Mouse (Mus musculus) forebrain, embryonic 11.5 days (tissue): ENCODE results near the gene Hpgds. TPM values are rescaled to one million over a fixed set of nuclear protein-coding genes. Genes with fewer than 3 reads are reported as not detected.

Source experiments
- ATAC-seq: fragments of 200-750 bp; cut with Nextera tagmentation; replicated peaks from 2 replicates; pipeline ENCODE4 v1.8.0; 2017; ENCODE audit warnings: moderate TSS enrichment; ENCODE audit not compliant: low FRiP score
- DNase-seq: peaks from one replicate; pipeline ENCODE4 v3.0.0-alpha.2; 2017; ENCODE audit warnings: low spot score
- H3K27ac ChIP-seq: fragments of 300-500 bp; sonication (generic); 2 replicates; pipeline ENCODE4 v1.5.1; 2014; ENCODE audit warnings: low read depth, low read length
- H3K27me3 ChIP-seq: fragments of 300-500 bp; sonication (generic); 2 replicates; pipeline ENCODE4 v1.6.1; 2014; ENCODE audit warnings: mild to moderate bottlenecking, low read length, mixed read lengths; ENCODE audit not compliant: control insufficient read depth, insufficient read depth
- H3K36me3 ChIP-seq: fragments of 300-500 bp; sonication (generic); 2 replicates; pipeline ENCODE4 v1.6.1; 2014; ENCODE audit warnings: mild to moderate bottlenecking, low read length, moderate library complexity, mixed read lengths; ENCODE audit not compliant: control insufficient read depth, insufficient read depth
- H3K4me1 ChIP-seq: fragments of 300-500 bp; sonication (generic); replicated peaks from 2 replicates; pipeline ENCODE4 v1.6.1; 2014; ENCODE audit warnings: low read length, mixed read lengths; ENCODE audit not compliant: control insufficient read depth, insufficient read depth
- H3K4me2 ChIP-seq: fragments of 300-500 bp; sonication (generic); 2 replicates; pipeline ENCODE4 v1.6.1; 2014; ENCODE audit warnings: low read depth, mild to moderate bottlenecking, low read length, moderate library complexity, mixed read lengths; ENCODE audit not compliant: severe bottlenecking
- H3K4me3 ChIP-seq: fragments of 300-500 bp; sonication (generic); 2 replicates; pipeline ENCODE4 v1.5.1; 2014; ENCODE audit warnings: low read depth, low read length
- H3K9ac ChIP-seq: fragments of 300-500 bp; sonication (generic); 2 replicates; pipeline ENCODE4 v1.6.1; 2014; ENCODE audit warnings: low read length
- H3K9me3 ChIP-seq: fragments of 300-500 bp; sonication (generic); 2 replicates; pipeline ENCODE4 v1.6.1; 2016; ENCODE audit warnings: low read length, mixed read lengths; ENCODE audit not compliant: control insufficient read depth
- WGBS: fragments of 180-500 bp; shearing (Covaris S2); extraction: QIAGEN DNeasy Blood & Tissue Kit; methylation state at CpG from one replicate; pipeline ENCODE4 v1.1.7; 2014; 5-methylcytosine and 5-hydroxymethylcytosine counted together
- polyA plus RNA-seq: library from polyadenylated mRNA; unstranded; fragments of >200 nt; fragmentation: Nextera tagmentation; extraction: Ambion mirVana; gene quantifications from 2 replicates; pipeline ENCODE4 v1.2.1, GENCODE M21; 2014

The Hpgds gene
- 4.8 and 5.1 TPM in 2 replicates for polyA plus RNA-seq

DNA sequence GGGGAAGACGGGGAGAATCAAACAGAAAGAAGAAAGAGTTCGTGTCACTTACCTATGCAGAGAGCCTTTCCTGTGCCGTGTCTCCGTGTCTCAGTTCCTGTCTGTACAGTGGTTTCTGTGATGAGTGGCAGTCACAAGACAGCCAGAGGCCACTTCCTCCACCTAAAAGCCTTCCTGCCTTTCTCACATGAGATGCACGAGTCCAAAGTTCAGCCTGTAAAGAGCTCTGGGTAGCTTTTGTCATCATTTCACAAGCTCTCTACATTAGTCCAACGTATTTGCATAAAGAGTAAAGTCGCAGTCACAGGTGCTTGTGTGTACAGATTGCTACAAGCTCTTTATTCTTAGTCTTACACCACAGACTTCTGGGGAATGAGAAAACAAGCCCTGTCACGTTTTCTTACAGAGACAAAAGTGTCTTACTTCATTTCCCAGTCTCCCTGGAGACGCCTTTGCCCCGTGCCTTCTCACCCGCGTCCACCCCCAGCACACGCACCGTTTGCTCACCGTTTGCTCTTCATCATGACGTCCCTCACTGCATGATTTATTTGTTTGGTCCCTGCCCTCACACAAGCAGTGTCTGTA lies at the start of gene Hpgds:
Gene Hpgds, minus strand, starts transcription at position 288 of the 585 bp plus-strand sequence.
- no peak within 1 kb of the TSS for H3K4me2 ChIP-seq
- WGBS, result 57% methylated on average over 16 of the region's 16 CpGs
- ATAC-seq, result no peak

DNA sequence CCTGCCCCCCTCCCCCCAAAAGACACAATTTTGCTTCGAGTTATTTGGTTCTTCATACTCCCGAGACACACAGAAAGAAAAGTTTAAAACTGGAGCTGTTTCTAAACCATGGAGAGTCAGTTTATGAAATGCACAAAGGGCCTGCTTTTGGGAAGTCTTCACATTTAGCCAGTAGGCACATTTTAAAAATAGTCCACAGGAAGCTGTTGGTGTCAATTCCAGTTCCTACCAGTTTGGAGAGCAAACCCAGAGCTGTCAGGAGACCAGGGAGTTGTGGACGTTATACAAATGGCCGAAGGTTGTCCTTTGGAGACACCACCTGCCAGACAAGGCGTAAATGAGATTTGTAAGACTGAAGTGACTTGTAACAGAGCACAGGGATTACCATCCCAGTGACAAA lies 20.3 kb upstream of the Hpgds start:
- Histone ChIP-seq H3K27ac (no peak overlapping the region), H3K27me3 (no peaks in the 10 kb centered on the region), H3K4me2 (no peak overlapping the region), H3K9ac (no peak overlapping the region), H3K9me3 (no peaks in the 10 kb centered on the region), H3K4me3 (no peak overlapping the region), H3K4me1 (no peaks in the 10 kb centered on the region), H3K36me3 (no peaks in the 10 kb centered on the region)
- ATAC-seq, result no peak
- WGBS, result 77% methylated on average over 5 of the region's 5 CpGs
- no peak for DNase-seq

More for the DNA sequence above, at the start of gene Hpgds:
- no peak for DNase-seq
- H3K9ac ChIP-seq, result no peak within 1 kb of the TSS
- H3K9me3 ChIP-seq, result no peaks in the 10 kb centered on the region
- no peak within 1 kb of the TSS for H3K27ac ChIP-seq
- no peaks in the 10 kb centered on the region for H3K36me3 ChIP-seq
- H3K27me3 ChIP-seq, result no peaks in the 10 kb centered on the region
- no peak within 1 kb of the TSS for H3K4me3 ChIP-seq
- no peaks in the 10 kb centered on the region; the same call in 1 of the 2 replicates for H3K4me1 ChIP-seq

DNA sequence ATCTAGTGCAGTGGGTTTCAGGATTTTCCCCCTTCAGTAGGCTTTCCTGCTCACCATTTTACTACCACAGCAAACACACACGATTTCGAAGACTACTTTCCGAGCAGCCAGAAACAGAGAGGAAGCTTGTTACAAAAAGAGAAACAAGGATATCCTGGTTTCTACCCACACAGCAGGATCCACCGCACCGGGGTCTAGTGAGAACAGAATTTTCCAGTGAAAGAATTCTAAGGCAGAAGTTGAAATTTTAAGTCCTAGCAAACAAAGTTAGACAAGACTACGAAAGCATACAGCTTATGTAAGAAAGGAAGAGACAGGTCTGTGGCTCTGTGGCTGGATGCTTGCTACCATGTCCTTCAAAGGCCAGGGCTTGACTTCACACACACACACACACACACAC lies 19.4 kb upstream of the Hpgds start:
- WGBS, result 89% methylated on average over 6 of the region's 6 CpGs
- no peak overlapping the region for H3K9ac ChIP-seq

GRCm38 (mm10) chr6:65159381-65159942 lies 14.8 kb upstream of the Hpgds start:
- DNase-seq (no peak), ATAC-seq (no peak)
- no peak overlapping the region for H3K27ac ChIP-seq
- 78% methylated on average over 4 of the region's 4 CpGs for WGBS
- no peak overlapping the region for H3K4me2 ChIP-seq
- H3K36me3 ChIP-seq, result no peaks in the 10 kb centered on the region
- no peak overlapping the region for H3K4me3 ChIP-seq
- no peak overlapping the region for H3K9ac ChIP-seq
- no peaks in the 10 kb centered on the region for H3K4me1 ChIP-seq
- no peaks in the 10 kb centered on the region for H3K9me3 ChIP-seq
- no peaks in the 10 kb centered on the region for H3K27me3 ChIP-seq

More for the DNA sequence above, 19.4 kb upstream of the Hpgds start:
- H3K4me2 ChIP-seq, result no peak overlapping the region
- DNase-seq, result no peak
- H3K36me3 ChIP-seq, result no peaks in the 10 kb centered on the region
- H3K27me3 ChIP-seq, result no peaks in the 10 kb centered on the region
- no peaks in the 10 kb centered on the region for H3K9me3 ChIP-seq
- ATAC-seq, result no peak
- H3K4me3 ChIP-seq, result no peak overlapping the region
- H3K4me1 ChIP-seq, result no peaks in the 10 kb centered on the region
- no peak overlapping the region for H3K27ac ChIP-seq

- Histone ChIP-seq H3K36me3 (no peaks in the 10 kb centered on the region), H3K4me2 (no peak overlapping the region), H3K27ac (no peak overlapping the region), H3K9me3 (no peaks in the 10 kb centered on the region), H3K4me1 (no peaks in the 10 kb centered on the region), H3K9ac (no peak overlapping the region), H3K27me3 (no peaks in the 10 kb centered on the region), H3K4me3 (no peak overlapping the region)
- 94% methylated on average over 4 of the region's 4 CpGs for WGBS
- DNase-seq, result no peak
- ATAC-seq, result no peak
These were observed 12.3 kb upstream of the Hpgds start for GRCm38 (mm10) chr6:65157042-65157441.

DNA sequence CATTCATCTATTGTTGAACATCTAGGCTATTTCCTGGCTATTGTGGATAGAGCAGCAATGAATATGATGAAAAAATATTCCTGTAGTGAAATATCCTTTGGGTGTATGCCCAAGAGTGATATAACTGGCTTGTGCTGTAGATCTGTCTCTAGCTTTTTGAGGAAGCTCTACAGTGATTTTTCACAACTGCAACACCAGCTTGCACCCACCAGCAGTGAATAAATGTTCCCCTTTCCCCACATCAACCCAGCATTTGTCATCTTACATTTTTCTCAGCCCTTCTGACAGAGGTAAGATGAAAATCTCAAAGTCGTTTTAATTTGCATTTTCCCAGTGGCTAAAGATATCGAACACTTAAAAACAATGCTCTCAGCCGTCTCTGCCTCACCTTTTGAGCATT lies 8.9 kb upstream of the Hpgds start:
- WGBS, result 89% methylated on average over 3 of the region's 3 CpGs
- Histone ChIP-seq H3K36me3 (no peaks in the 10 kb centered on the region), H3K4me2 (no peak overlapping the region), H3K4me1 (no peaks in the 10 kb centered on the region), H3K4me3 (no peak overlapping the region), H3K9ac (no peak overlapping the region), H3K27ac (no peak overlapping the region), H3K27me3 (no peaks in the 10 kb centered on the region), H3K9me3 (no peaks in the 10 kb centered on the region)
- ATAC-seq (no peak), DNase-seq (no peak)

GRCm38 (mm10) chr6:65150703-65151102 lies 6.0 kb upstream of the Hpgds start:
- WGBS, result 7% methylated on average over 22 of the region's 22 CpGs
- Histone ChIP-seq H3K9ac (peak overlapping the region; percentile 16; the same call in 1 of the 2 replicates), H3K27me3 (no peaks in the 10 kb centered on the region), H3K4me2 (peak overlapping the region; percentile 34; the same call in 1 of the 2 replicates), H3K9me3 (no peaks in the 10 kb centered on the region), H3K27ac (no peak overlapping the region), H3K36me3 (no peaks in the 10 kb centered on the region), H3K4me3 (no peak overlapping the region), H3K4me1 (no peaks in the 10 kb centered on the region)
- DNase-seq (peak; percentile 53), ATAC-seq (no peak; the same call in 1 of the 2 replicates)

GRCm38 (mm10) chr6:65146363-65146762 lies 1.7 kb upstream of the Hpgds start:
- ATAC-seq (no peak), DNase-seq (no peak)
- H3K9me3 ChIP-seq, result no peaks in the 10 kb centered on the region
- no peak overlapping the region for H3K9ac ChIP-seq
- H3K27me3 ChIP-seq, result no peaks in the 10 kb centered on the region
- no peaks in the 10 kb centered on the region for H3K36me3 ChIP-seq
- H3K4me1 ChIP-seq, result no peaks in the 10 kb centered on the region; the same call in 1 of the 2 replicates
- H3K27ac ChIP-seq, result no peak overlapping the region
- WGBS, result 92% methylated on average over 4 of the region's 4 CpGs
- no peak overlapping the region for H3K4me2 ChIP-seq
- H3K4me3 ChIP-seq, result no peak overlapping the region

- no peaks in the 10 kb centered on the region for H3K27me3 ChIP-seq
- no peak overlapping the region for H3K4me3 ChIP-seq
- no peak for ATAC-seq
- H3K9me3 ChIP-seq, result no peaks in the 10 kb centered on the region
- no peak overlapping the region for H3K27ac ChIP-seq
- no peak overlapping the region for H3K4me2 ChIP-seq
- no peaks in the 10 kb centered on the region for H3K36me3 ChIP-seq
- H3K9ac ChIP-seq, result no peak overlapping the region
- 88% methylated on average over 1 of the region's 1 CpGs for whole genome bisulfite sequencing
- H3K4me1 ChIP-seq, result peaks cover 4% of the 10 kb centered on the region
- DNase-seq, result no peak
These were observed 2.4 kb downstream of the Hpgds start for GRCm38 (mm10) chr6:65142316-65142715.
